Mouse (Mus musculus) yolk sac, embryonic 10.5 days (tissue): Measurements from ENCODE around the gene Mdfic.
A peak's percentile ranks its signal among the peaks of the same experiment; 100 is the strongest.
"Not testable (repeated sequence)": the region's sequence is repeated elsewhere in the genome, so short reads cannot be mapped to it uniquely, and the experiment has no call there.

Source experiments
- DNase-seq: peaks from one replicate; pipeline ENCODE4 v3.0.0-alpha.2; 2017; ENCODE audit warnings: low spot score

Mdfic gene

GRCm38 (mm10) chr6:15720461-15720817 lies at the start of gene Mdfic:
Gene Mdfic, plus strand, starts transcription at chr6:15720661.
- DNase-seq = peak; percentile 24

- no peak for DNase-seq
These were observed 49.1 kb upstream of the Mdfic start for GRCm38 (mm10) chr6:15671364-15671763.

GRCm38 (mm10) chr6:15710080-15710479 lies 10.4 kb upstream of the Mdfic start:
- DNase-seq = no peak

- DNase-seq = no peak
These were observed 9.8 kb upstream of the Mdfic start for GRCm38 (mm10) chr6:15710706-15711105.

GRCm38 (mm10) chr6:15712860-15713385 lies 7.5 kb upstream of the Mdfic start:
- DNase-seq = no peak

GRCm38 (mm10) chr6:15714036-15714435 lies 6.4 kb upstream of the Mdfic start:
- DNase-seq = not testable (repeated sequence)

- no peak for DNase-seq
These were observed 5.2 kb upstream of the Mdfic start for GRCm38 (mm10) chr6:15714996-15715844.

- no peak for DNase-seq
These were observed 542 bp upstream of the Mdfic start for GRCm38 (mm10) chr6:15719919-15720318.

- peak; percentile 59 for DNase-seq
These were observed 606 bp downstream of the Mdfic start for GRCm38 (mm10) chr6:15720818-15721715.

- no peak for DNase-seq
These were observed 1.2 kb downstream of the Mdfic start for GRCm38 (mm10) chr6:15721716-15722031.

- DNase-seq = not testable (repeated sequence)
These were observed 2.2 kb downstream of the Mdfic start for GRCm38 (mm10) chr6:15722631-15723030.

- DNase-seq = no peak
These were observed 3.8 kb downstream of the Mdfic start for GRCm38 (mm10) chr6:15724304-15724703.

- DNase-seq = no peak
These were observed 6.0 kb downstream of the Mdfic start for GRCm38 (mm10) chr6:15726422-15726821.

- DNase-seq = no peak
These were observed 7.4 kb downstream of the Mdfic start for GRCm38 (mm10) chr6:15727681-15728410.

- DNase-seq = no peak
These were observed 8.6 kb downstream of the Mdfic start for GRCm38 (mm10) chr6:15728844-15729577.

GRCm38 (mm10) chr6:15730258-15730657 lies 9.8 kb downstream of the Mdfic start:
- no peak for DNase-seq

GRCm38 (mm10) chr6:15730666-15731065 lies 10.2 kb downstream of the Mdfic start:
- DNase-seq = no peak

- peak; percentile 30 for DNase-seq
These were observed 11.0 kb downstream of the Mdfic start for GRCm38 (mm10) chr6:15731452-15731851.

GRCm38 (mm10) chr6:15737312-15737911 lies 17.0 kb downstream of the Mdfic start:
- no peak for DNase-seq

- peak; percentile 35 for DNase-seq
These were observed 18.0 kb downstream of the Mdfic start for GRCm38 (mm10) chr6:15738331-15738943.

- DNase-seq = no peak
These were observed 18.7 kb downstream of the Mdfic start for GRCm38 (mm10) chr6:15739132-15739531.
